Mouse (Mus musculus) left cerebral cortex, postnatal 36 days (tissue): Measurements from ENCODE around the gene E2f1. TPM values are rescaled to one million over a fixed set of nuclear protein-coding genes. Genes with fewer than 3 reads are reported as not detected.

Experiments used
- DNase-seq, 2 experiments: peaks; one replicate each; pipeline ENCODE4 v3.0.0; 2021 to 2022; ENCODE audit warnings: low spot score in 2 of 2, mixed read lengths in 1 of 2
- intact Hi-C: fragments of 180-260 bp; cut with DNase I; formaldehyde crosslinking; loops from one replicate; pipeline ENCODE4 v1.15.1; 2025
- total RNA-seq, 2 experiments: library from RNA; stranded (reverse); gene quantifications; 2 replicates each; pipeline ENCODE4 v1.2.3; 2021

The E2f1 gene
- total RNA-seq, 2 experiments from 2014 or later: 10.2 to 14.6 TPM

DNA sequence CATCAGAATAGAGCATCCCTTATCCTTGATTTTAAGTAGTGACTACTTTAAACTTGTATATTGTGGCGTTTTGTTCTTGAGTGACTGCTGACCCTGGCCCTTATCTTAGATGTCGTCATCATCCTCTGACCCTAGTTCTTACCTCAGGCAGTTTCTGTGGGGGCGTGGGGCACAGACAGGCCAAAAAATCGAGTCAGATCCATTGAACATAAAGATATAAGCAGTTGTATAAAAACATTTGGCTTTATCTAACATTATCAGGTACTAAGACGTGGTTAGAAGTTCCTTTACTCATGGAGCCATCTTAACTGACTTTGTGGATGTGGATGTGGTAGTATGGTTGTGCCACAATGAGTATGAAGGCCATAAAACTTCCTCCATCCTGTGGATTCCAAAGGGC lies 47.4 kb downstream of the E2f1 start:
- no peak for DNase-seq
- intact Hi-C loops: no loop called here

DNA sequence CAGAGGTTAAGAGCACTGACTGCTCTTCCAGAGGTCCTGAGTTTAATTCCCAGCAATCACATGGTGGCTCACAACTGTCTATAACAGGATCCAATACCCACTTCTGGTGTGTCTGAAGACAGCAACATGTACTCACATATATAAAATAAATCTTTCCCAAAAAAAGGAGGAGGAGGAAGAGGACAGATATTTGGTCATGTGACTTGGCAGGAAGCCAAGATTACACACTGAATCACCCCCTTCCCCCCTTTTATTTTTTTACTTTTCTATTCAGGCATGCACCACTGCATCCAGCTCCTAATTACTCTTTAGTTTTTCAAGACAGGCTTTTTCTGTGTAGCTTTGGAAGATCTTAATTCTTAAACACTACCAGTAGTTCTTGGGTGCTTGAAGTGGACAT lies 48.2 kb downstream of the E2f1 start:
- intact Hi-C loops: no loop called here
- no peak for DNase-seq

GRCm38 (mm10) chr2:154517424-154517823 lies 52.3 kb downstream of the E2f1 start:
- no peak for DNase-seq
- intact Hi-C loops: no loop called here

GRCm38 (mm10) chr2:154516944-154517343 lies 52.7 kb downstream of the E2f1 start:
- intact Hi-C loops: no loop called here

DNA sequence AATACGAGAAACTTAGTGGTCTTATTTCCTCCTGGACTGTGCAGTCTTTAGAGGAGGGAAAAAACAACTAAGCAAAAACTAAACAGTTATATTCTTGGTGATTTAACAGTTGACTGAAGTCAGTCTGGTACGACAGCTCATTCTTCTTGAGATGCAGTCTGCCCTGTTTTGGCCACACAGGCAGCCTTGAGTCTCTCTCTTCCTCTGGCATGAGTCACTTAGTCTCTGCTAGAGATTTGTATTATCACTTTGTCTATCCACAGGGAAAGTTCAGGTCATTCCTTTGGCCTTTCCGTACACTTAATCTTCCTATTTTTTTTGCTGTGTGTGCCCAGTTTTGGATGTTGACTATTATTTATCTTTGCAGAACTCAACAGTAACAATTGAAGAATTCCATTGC lies 59.6 kb downstream of the E2f1 start:
- DNase-seq: no peak
- intact Hi-C loops: no loop called here

More at GRCm38 (mm10) chr2:154516944-154517343, 52.7 kb downstream of the E2f1 start:
- DNase-seq: no peak

Other genes starting within 250 kb of the E2f1 start
- gene Cdk5rap1, start 196.9 kb downstream of the E2f1 start, total RNA-seq: 10 to 100 TPM; 11.2 to 17.5 TPM
- gene Snta1, start 161.8 kb downstream of the E2f1 start, total RNA-seq: 10 to 100 TPM; 35.5 to 36.3 TPM
- 10 to 100 TPM; 48.1 to 64.3 TPM for gene Cbfa2t2, start 133.4 kb downstream of the E2f1 start, total RNA-seq
- gene 1700003F12Rik, start 22.8 kb downstream of the E2f1 start, total RNA-seq: 1 to 10 TPM in 1 of 2 experiments, under 1 TPM in 1; 0.49 to 1.2 TPM
- not detected for gene Actl10, start 18.1 kb downstream of the E2f1 start, total RNA-seq
- gene Necab3, start 11.0 kb downstream of the E2f1 start, total RNA-seq: 10 to 100 TPM; 88.7 to 95.3 TPM
- gene Pxmp4, start 33.8 kb upstream of the E2f1 start, total RNA-seq: 10 to 100 TPM; 12.4 to 13.9 TPM
- gene Zfp341, start 43.4 kb upstream of the E2f1 start, total RNA-seq: 10 to 100 TPM; 11.8 to 12.9 TPM
- not detected for gene 4930519P11Rik, start 43.5 kb upstream of the E2f1 start, total RNA-seq
- gene Chmp4b, start 81.8 kb upstream of the E2f1 start, total RNA-seq: 100 to 1,000 TPM; 202 to 234 TPM
- gene Gm14214, start 200.1 kb upstream of the E2f1 start, total RNA-seq: not detected
- gene Raly, start 221.2 kb upstream of the E2f1 start, total RNA-seq: 100 to 1,000 TPM in 1 of 2 experiments, 10 to 100 TPM in 1; 99.7 to 112 TPM
- not detected for gene a, start 221.5 kb upstream of the E2f1 start, total RNA-seq